Mouse (Mus musculus) sigmoid colon, adult 10 weeks (tissue): Measurements from ENCODE around the gene Lamtor1. TPM values are rescaled to one million over a fixed set of nuclear protein-coding genes. Genes with fewer than 3 reads are reported as not detected.

Source experiments
- polyA plus RNA-seq: library from polyadenylated mRNA; stranded (reverse); fragments of 350-450 nt; fragmentation: Illumina TruSeq; extraction: RNeasy Lipid Tissue Mini Kit (QIAGEN cat#74804); gene quantifications from one replicate; pipeline ENCODE4 v1.2.3, GENCODE M21; 2014; ENCODE audit warnings: low read depth, low replicate concordance

Gene Lamtor1
- 11.3 TPM for polyA plus RNA-seq

DNA sequence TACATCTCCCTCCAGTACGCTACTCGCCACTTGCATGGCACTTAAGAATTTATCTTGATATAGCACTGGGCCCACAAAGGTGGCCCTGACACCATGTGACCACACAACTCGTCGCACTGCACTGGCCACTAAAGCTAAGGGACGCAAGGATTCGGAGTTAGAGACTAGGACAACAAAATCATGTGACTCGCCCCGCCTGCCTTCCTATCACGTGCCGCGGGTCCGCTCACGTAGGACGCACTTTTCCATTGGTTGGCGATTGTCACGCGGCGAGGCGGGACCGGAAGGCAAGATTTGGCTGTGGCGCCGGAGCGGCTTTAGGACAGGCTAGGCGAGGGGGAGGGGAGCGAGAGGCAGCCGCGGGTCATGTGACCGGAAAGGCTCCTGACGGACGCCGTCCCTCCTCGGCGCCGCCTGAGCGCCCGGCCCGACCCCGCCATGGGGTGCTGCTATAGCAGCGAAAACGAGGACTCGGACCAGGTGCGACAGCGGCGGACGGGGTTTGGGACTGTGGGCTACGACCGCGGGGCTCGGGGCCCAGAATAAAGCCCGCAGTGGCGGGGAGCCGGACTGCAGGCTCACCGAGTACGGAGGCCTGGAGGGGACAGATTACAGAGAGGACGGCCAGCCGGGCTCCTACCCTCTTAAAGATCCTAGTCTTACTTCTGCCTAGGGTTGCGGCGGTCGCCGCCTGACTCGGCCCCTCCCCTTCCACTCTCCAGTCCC is at the start of gene Lamtor1:
Gene Lamtor1, plus strand, starts transcription at position 344 of the 726 bp plus-strand sequence.

DNA sequence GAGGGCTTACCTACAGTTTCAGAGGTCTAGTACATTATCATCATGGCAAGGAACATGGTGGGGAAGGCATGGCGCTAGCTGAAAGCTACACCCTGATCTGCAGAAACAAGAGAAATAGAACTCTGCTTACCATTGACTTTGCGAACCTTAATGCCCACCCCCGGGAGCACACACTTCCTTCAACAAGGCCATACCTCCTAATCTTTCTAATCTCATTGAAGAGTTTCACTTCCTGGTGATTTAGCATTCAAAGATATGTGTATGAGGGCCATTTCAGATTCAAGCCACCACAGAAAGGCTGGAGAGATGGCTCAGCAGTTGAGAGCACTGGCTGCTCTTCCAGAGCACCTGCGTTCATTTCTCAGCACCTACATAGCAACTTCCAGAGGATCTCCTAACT is 48.6 kb upstream of the Lamtor1 start, which contains the start of gene Folr2:
Gene Folr2, minus strand, starts transcription at position 101 of the 400 bp plus-strand sequence.

DNA sequence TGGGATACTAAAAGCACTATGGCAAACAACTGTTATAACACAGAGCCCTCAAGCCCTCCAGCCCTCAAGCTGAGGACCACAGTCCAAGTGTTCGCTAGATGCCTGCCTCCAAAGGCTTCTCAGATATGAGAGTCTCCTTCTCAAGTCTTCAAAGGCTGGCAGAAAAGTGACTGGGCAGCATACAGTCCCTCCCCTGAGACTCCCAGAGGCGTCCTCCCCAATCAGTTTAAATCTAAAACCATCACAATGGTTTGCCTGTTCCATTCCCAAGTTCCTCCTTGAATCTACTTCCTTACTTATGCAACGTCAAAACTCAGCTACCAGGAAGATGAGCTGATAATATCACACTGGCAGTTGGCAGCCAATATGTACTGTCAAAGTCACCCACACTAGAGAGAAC is 42.3 kb upstream of the Lamtor1 start, which contains the start of gene Anapc15:
Gene Anapc15, plus strand, starts transcription at position 301 of the 400 bp plus-strand sequence.

DNA sequence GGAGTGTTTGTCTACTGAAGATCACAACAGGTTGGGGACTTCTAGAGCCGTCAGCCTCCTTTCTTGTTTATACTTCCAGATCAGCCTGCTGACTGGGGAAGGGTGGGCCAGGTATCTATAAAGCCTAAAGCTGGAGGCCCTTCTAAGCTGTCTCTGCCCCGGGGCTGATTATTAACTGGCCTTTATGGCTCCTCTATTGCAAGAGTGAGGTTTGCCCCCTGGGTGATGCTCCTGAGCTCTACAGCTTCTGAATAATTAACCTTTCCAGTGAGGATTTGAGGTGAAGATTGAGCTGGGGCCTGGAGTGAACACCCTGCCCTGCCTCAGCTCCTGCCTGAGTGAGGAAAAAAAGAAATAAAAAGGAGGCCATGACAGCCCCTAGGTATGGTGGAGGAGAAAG is 35.1 kb upstream of the Lamtor1 start, which contains the start of gene Folr1:
Gene Folr1, minus strand, starts transcription at position 160 of the 400 bp plus-strand sequence.

DNA sequence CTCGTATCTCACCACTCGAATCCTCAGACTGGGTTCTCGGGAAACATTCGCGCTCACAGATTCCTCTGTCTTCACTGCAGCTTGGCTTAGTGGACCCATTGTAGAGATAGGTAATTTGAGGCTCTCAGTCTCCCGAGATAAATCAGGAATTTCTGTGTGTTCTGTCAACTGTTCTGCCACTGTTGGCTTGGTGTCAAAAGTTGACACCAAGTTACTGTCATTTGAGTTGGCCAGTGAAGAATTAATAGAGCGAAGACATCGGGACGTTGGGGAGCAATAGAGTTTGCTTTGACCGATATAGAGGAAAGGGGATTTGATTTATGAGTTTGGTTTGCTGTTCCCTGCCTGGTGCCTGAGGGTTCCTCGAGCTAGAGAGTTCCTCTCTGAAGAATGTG is 580 bp downstream of the Lamtor1 start, which contains the start of gene Tomt:
Gene Tomt, minus strand, starts transcription at position 73 of the 395 bp plus-strand sequence.

DNA sequence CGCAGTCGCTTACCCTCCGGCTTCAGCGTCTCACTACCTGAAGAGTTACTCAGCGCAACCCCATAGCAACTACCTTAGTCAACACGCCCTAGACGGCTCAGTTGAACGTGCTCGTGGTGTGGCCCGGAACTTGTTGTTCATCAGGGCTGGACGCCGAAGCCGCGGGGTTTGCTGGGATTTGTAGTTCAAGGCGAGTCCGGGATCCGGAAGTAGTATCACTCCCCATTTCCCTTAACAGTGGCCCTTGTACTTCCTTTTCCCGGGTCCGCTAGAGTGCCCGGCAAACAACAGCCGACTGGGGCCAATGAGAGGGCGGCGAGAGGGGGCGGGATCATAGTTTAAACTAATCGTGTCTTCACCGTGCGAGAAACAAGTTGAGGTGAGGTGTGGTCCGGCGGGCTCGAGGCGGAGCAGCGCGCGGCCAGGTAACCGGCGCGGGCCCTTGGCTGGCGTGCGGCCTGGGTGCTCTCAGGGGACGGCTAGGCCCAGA is 28.1 kb downstream of the Lamtor1 start, which contains the start of the genes Lrrc51 and Numa1:
Gene Lrrc51, minus strand, starts transcription at position 145 of the 490 bp plus-strand sequence.
Gene Numa1, plus strand, starts transcription at position 361 of the 490 bp plus-strand sequence.

Other genes with a start within 250 kb of the Lamtor1 start
- 4.3 TPM for gene Clpb, start 242.3 kb upstream of the Lamtor1 start, polyA plus RNA-seq
- not detected for gene Phox2a, start 87.6 kb upstream of the Lamtor1 start, polyA plus RNA-seq
- 37.8 TPM for gene Inppl1, start 67.7 kb upstream of the Lamtor1 start, polyA plus RNA-seq
- gene Folr2, start 48.7 kb upstream of the Lamtor1 start, polyA plus RNA-seq, result 1.2 TPM
- gene Anapc15, start 42.2 kb upstream of the Lamtor1 start, polyA plus RNA-seq, result 10.9 TPM
- not detected for gene Folr1, start 35.1 kb upstream of the Lamtor1 start, polyA plus RNA-seq
- not detected for gene Tomt, start 455 bp downstream of the Lamtor1 start, polyA plus RNA-seq
- 5.4 TPM for gene Lrrc51, start 28.0 kb downstream of the Lamtor1 start, polyA plus RNA-seq
- 86.8 TPM for gene Numa1, start 28.2 kb downstream of the Lamtor1 start, polyA plus RNA-seq
- 8.7 TPM for gene Il18bp, start 112.8 kb downstream of the Lamtor1 start, polyA plus RNA-seq
- gene Rnf121, start 159.6 kb downstream of the Lamtor1 start, polyA plus RNA-seq, result 18.5 TPM
- gene Xndc1, start 159.6 kb downstream of the Lamtor1 start, polyA plus RNA-seq, result 17.0 TPM
- gene Xntrpc, start 159.8 kb downstream of the Lamtor1 start, polyA plus RNA-seq, result 0.25 TPM
- gene Trpc2, start 177.2 kb downstream of the Lamtor1 start, polyA plus RNA-seq, result not detected
- gene Art1, start 195.8 kb downstream of the Lamtor1 start, polyA plus RNA-seq, result not detected
- gene Art5, start 203.6 kb downstream of the Lamtor1 start, polyA plus RNA-seq, result not detected
- not detected for gene Chrna10, start 210.9 kb downstream of the Lamtor1 start, polyA plus RNA-seq